Mouse (Mus musculus) lung, adult 2 months (tissue): ENCODE results near the gene Ttc6.

Source experiments
- CTCF ChIP-seq: fragments of 200-500 bp; IDR thresholded peaks from 2 replicates; pipeline ENCODE4 v1.5.1; 2011; ENCODE audit warnings: mild to moderate bottlenecking, low read length, control low read depth; ENCODE audit not compliant: insufficient read depth
- POLR2A ChIP-seq: fragments of 200-500 bp; IDR thresholded peaks from 2 replicates; pipeline ENCODE4 v1.6.1; 2011; ENCODE audit warnings: low read depth, mild to moderate bottlenecking, control low read depth, low read length, borderline replicate concordance; ENCODE audit errors: extremely low read depth

- TF ChIP-seq CTCF (no peak), POLR2A (no peak)
Measured at GRCm38 (mm10) chr12:57650011-57650410, 86.1 kb downstream of the Ttc6 start.
